ENCODE assay signal across 8 mouse cellular contexts in the genomic region with DNA sequence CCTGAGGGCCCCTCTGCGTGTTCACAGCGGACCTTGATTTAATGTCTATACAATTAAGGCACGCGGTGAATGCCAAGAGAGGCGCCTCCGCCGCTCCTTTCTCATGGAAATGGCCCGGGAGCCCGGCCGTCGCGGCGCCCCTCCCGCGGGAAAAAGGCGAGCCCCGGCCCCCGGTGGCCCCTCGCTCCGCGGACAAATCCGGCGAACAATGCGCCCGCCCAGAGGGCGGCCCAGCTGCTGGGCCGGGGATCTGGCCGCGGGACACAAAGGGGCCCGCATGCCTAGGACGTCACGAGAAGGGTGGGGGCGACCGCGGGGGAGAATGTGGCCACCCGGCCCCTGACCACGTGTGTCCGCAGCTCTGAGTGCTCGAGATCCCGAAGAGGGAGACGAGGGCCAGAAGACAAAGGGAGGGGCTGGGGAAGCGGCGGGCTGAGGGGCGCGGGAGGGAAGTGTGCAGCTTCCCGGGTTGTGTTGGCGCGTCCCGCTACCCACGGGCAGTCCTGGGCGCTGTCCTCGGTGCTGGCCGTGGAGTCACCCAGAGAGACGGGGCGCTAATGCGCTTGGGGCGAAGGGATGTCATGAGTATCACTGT. TPM values are rescaled to one million over a fixed set of nuclear protein-coding genes. Genes with fewer than 3 reads are reported as not detected.
DNase-seq lines count a peak whose midpoint lies in the region; ATAC-seq and TF ChIP-seq lines count a peak whose summit lies in the region.

No protein-coding gene starts in this region.

- peak; percentile 82 for DNase-seq in lung, embryonic 14.5 days
- DNase-seq in lung, adult 2 months, result no peak
- peak; percentile 79 to 84 for DNase-seq in cerebellum, postnatal 10 days
- peak; percentile 60 for DNase-seq in kidney, postnatal 14 days
- DNase-seq in liver, embryonic 14.5 days (ENCODE audit: low read depth in 3 of 3, low spot score in 3 of 3), result no peak

- no peak for TF ChIP-seq EP300 in liver, embryonic 14.5 days (IDR thresholded peaks at IDR 0.05; ENCODE audit: low read depth)

- H3K4me1 ChIP-seq in lung, embryonic 14.5 days (ENCODE audit: insufficient read depth), result 0 out of 2 replicates have a peak, but pooled peaks cover 7% of the 10 kb centered on the region
- no peaks in the 10 kb centered on the region for H3K4me1 ChIP-seq in lung, adult 2 months (ENCODE audit: control insufficient read depth, insufficient read depth, low read length)
- H3K4me1 ChIP-seq in heart, embryonic 13.5 days, result peaks cover 37% of the 10 kb centered on the region
- H3K4me1 ChIP-seq in liver, embryonic 14.5 days (replicated peaks; ENCODE audit: control insufficient read depth in 2 of 2, insufficient read depth in 2 of 2, low read length in 1 of 2), result no peaks in the 10 kb centered on the region
- H3K4me1 ChIP-seq in neural tube, embryonic 14.5 days (ENCODE audit: control insufficient read depth, insufficient read depth, low read length), result peaks cover 55% of the 10 kb centered on the region

- no peaks in the 10 kb centered on the region for H3K36me3 ChIP-seq in lung, embryonic 14.5 days (ENCODE audit: insufficient read depth)
- no peaks in the 10 kb centered on the region for H3K36me3 ChIP-seq in heart, embryonic 13.5 days
- H3K36me3 ChIP-seq in liver, embryonic 14.5 days (replicated peaks; ENCODE audit: control insufficient read depth, insufficient read depth, low read depth), result no peaks in the 10 kb centered on the region
- 0 out of 2 replicates have a peak, but pooled peaks cover 4% of the 10 kb centered on the region for H3K36me3 ChIP-seq in neural tube, embryonic 14.5 days (ENCODE audit: control insufficient read depth, insufficient read depth, low read length)

- TF ChIP-seq CTCF in lung, embryonic 14.5 days (IDR thresholded peaks at IDR 0.05; ENCODE audit: low read depth), result no peak
- no peak for TF ChIP-seq CTCF in lung, adult 2 months (IDR thresholded peaks at IDR 0.05; ENCODE audit: insufficient read depth, low read length)
- no peak for TF ChIP-seq CTCF in liver, embryonic 14.5 days (IDR thresholded peaks at IDR 0.05; ENCODE audit: low read depth)

- peaks cover 69% of the 10 kb centered on the region for H3K27me3 ChIP-seq in lung, embryonic 14.5 days (ENCODE audit: insufficient read depth, low read length)
- peaks cover 100% of the 10 kb centered on the region for H3K27me3 ChIP-seq in heart, embryonic 13.5 days (replicated peaks)
- peaks cover 74% of the 10 kb centered on the region for H3K27me3 ChIP-seq in liver, embryonic 14.5 days (ENCODE audit: control insufficient read depth, insufficient read depth, low read length)
- H3K27me3 ChIP-seq in neural tube, embryonic 14.5 days (ENCODE audit: control insufficient read depth, insufficient read depth, low read length), result no peaks in the 10 kb centered on the region; the same call in 1 of the 2 replicates

- no peak overlapping the region; the same call in 1 of the 2 replicates for H3K9ac ChIP-seq in lung, embryonic 14.5 days
- peak overlapping the region; percentile 14; the same call in 1 of the 2 replicates for H3K9ac ChIP-seq in heart, embryonic 13.5 days
- no peak overlapping the region for H3K9ac ChIP-seq in liver, embryonic 14.5 days (replicated peaks)
- peak overlapping the region; percentile 98 for H3K9ac ChIP-seq in neural tube, embryonic 14.5 days (replicated peaks; ENCODE audit: low read depth, low read length)

- peak overlapping the region; percentile 40 for H3K4me3 ChIP-seq in lung, embryonic 14.5 days (ENCODE audit: low read depth, low read length)
- no peak overlapping the region for H3K4me3 ChIP-seq in lung, adult 2 months (replicated peaks; ENCODE audit: extremely low read depth, low read depth, low read length)
- peak overlapping the region; percentile 58 for H3K4me3 ChIP-seq in heart, embryonic 13.5 days
- H3K4me3 ChIP-seq in liver, embryonic 14.5 days (ENCODE audit: insufficient read depth in 1 of 2, low read depth in 2 of 2, low read length in 2 of 2), result no peak overlapping the region
- peak overlapping the region; percentile 79 for H3K4me3 ChIP-seq in neural tube, embryonic 14.5 days (ENCODE audit: low read depth, low read length)

- under 1% methylated on average over 57 of the region's 57 CpGs for WGBS in lung, embryonic 14.5 days
- WGBS in lung, adult 2 months, result under 1% methylated on average over 56 of the region's 57 CpGs
- WGBS in heart, embryonic 13.5 days, result under 1% methylated on average over 57 of the region's 57 CpGs
- under 1% methylated on average over 56 of the region's 57 CpGs for WGBS in liver, embryonic 14.5 days (ENCODE audit: insufficient replicate concordance)
- under 1% methylated on average over 57 of the region's 57 CpGs for WGBS in neural tube, embryonic 14.5 days

- no peak for TF ChIP-seq POLR2A in lung, adult 2 months (IDR thresholded peaks at IDR 0.05; ENCODE audit: borderline replicate concordance, extremely low read depth, low read depth, low read length)

- H3K4me2 ChIP-seq in lung, embryonic 14.5 days, result peak overlapping the region; percentile 73
- H3K4me2 ChIP-seq in heart, embryonic 13.5 days, result peak overlapping the region; percentile 89
- peak overlapping the region; percentile 8; the same call in 1 of the 2 replicates for H3K4me2 ChIP-seq in liver, embryonic 14.5 days (ENCODE audit: low read depth)
- peak overlapping the region; percentile 51 for H3K4me2 ChIP-seq in neural tube, embryonic 14.5 days (ENCODE audit: low read depth, low read length)

- ATAC-seq in lung, embryonic 14.5 days (ENCODE audit: insufficient read depth), result peak; percentile 59
- no peak for ATAC-seq in heart, embryonic 13.5 days (ENCODE audit: extremely low read depth, insufficient number of reproducible peaks, low FRiP score, low TSS enrichment)
- ATAC-seq in liver, embryonic 14.5 days (ENCODE audit: insufficient read depth), result no peak
- ATAC-seq in neural tube, embryonic 14.5 days (ENCODE audit: low read depth), result peak; percentile 15
- ATAC-seq in erythroid progenitor cell, adult 5-6 weeks (replicated peaks; ENCODE audit: low FRiP score, poor library complexity, severe bottlenecking), result no peak

- no peaks in the 10 kb centered on the region for H3K9me3 ChIP-seq in lung, embryonic 14.5 days (ENCODE audit: low read depth, low read length)
- H3K9me3 ChIP-seq in heart, embryonic 13.5 days, result no peaks in the 10 kb centered on the region
- no peaks in the 10 kb centered on the region for H3K9me3 ChIP-seq in liver, embryonic 14.5 days (ENCODE audit: control insufficient read depth, low read length)
- H3K9me3 ChIP-seq in neural tube, embryonic 14.5 days (ENCODE audit: control insufficient read depth, low read length), result no peaks in the 10 kb centered on the region

- no peak overlapping the region for H3K27ac ChIP-seq in lung, embryonic 14.5 days (ENCODE audit: low read depth)
- no peak overlapping the region for H3K27ac ChIP-seq in heart, embryonic 13.5 days (replicated peaks)
- no peak overlapping the region for H3K27ac ChIP-seq in liver, embryonic 14.5 days
- peak overlapping the region; percentile 99 for H3K27ac ChIP-seq in neural tube, embryonic 14.5 days (ENCODE audit: low read depth, low read length)

RNA-seq across cellular contexts. Expression of gene Ythdf1, which starts 26.6 kb away (rescaled TPM):
- 69.2 and 70.1 TPM in 2 replicates for polyA plus RNA-seq in lung, embryonic 14.5 days (2014; fragmentation: Nextera tagmentation; extraction: Ambion mirVana)
- 28.2 and 42.9 TPM in 2 replicates for polyA plus RNA-seq in lung, adult 2 months (2012; rRNA removed)
- 31.8 and 34.0 TPM in 2 replicates for polyA plus RNA-seq in heart, embryonic 13.5 days (2015; fragmentation: Nextera tagmentation; extraction: Ambion mirVana)
- 13.3 and 18.5 TPM in 2 replicates for polyA plus RNA-seq in liver, embryonic 14.5 days (2012; rRNA removed)
- polyA plus RNA-seq in liver, embryonic 14.5 days (2014; fragmentation: Nextera tagmentation; extraction: Ambion mirVana), result 22.7 and 23.2 TPM in 2 replicates
- 49.2 and 61.0 TPM in 2 replicates for polyA plus RNA-seq in neural tube, embryonic 14.5 days (2014; fragmentation: Nextera tagmentation; extraction: Ambion mirVana)
- 28.1 and 35.0 TPM in 2 replicates for total RNA-seq in erythroid progenitor cell, adult 5-6 weeks (2015; ENCODE audit: low replicate concordance)
- total RNA-seq in erythroid progenitor cell, adult 5-6 weeks (2017; ENCODE audit: low replicate concordance), result 12.1 and 37.7 TPM in 2 replicates

RNA-seq across cellular contexts. Expression of gene Birc7, which starts 34.7 kb away (rescaled TPM):
- 0.20 and 0.51 TPM in 2 replicates for polyA plus RNA-seq in lung, embryonic 14.5 days (2014; fragmentation: Nextera tagmentation; extraction: Ambion mirVana)
- not detected in 2 replicates for polyA plus RNA-seq in lung, adult 2 months (2012; rRNA removed)
- polyA plus RNA-seq in heart, embryonic 13.5 days (2015; fragmentation: Nextera tagmentation; extraction: Ambion mirVana), result 0.44 and 0.47 TPM in 2 replicates
- polyA plus RNA-seq in liver, embryonic 14.5 days (2012; rRNA removed), result not detected in 2 replicates
- polyA plus RNA-seq in liver, embryonic 14.5 days (2014; fragmentation: Nextera tagmentation; extraction: Ambion mirVana), result not detected in 2 replicates
- 0.15 and 0.31 TPM in 2 replicates for polyA plus RNA-seq in neural tube, embryonic 14.5 days (2014; fragmentation: Nextera tagmentation; extraction: Ambion mirVana)
- total RNA-seq in erythroid progenitor cell, adult 5-6 weeks (2015; ENCODE audit: low replicate concordance), result not detected in 2 replicates
- not detected in 2 replicates for total RNA-seq in erythroid progenitor cell, adult 5-6 weeks (2017; ENCODE audit: low replicate concordance)

Comparison
In these comparisons a context has a peak if more than half of its experiments do, and no peak if none do; other contexts are left out.
1. DNase-seq: peak in lung, embryonic 14.5 days (single experiment), cerebellum, postnatal 10 days (2 of 2) and kidney, postnatal 14 days (single experiment); none in lung, adult 2 months (single experiment) and liver, embryonic 14.5 days (0 of 3).
2. H3K4me3 ChIP-seq: peak in lung, embryonic 14.5 days (single experiment), heart, embryonic 13.5 days (single experiment) and neural tube, embryonic 14.5 days (single experiment); none in lung, adult 2 months (single experiment) and liver, embryonic 14.5 days (0 of 2).
3. ATAC-seq: peak in lung, embryonic 14.5 days (single experiment) and neural tube, embryonic 14.5 days (single experiment); none in heart, embryonic 13.5 days (single experiment), liver, embryonic 14.5 days (single experiment) and erythroid progenitor cell, adult 5-6 weeks (single experiment).
4. H3K4me2 ChIP-seq: peak in every context shown above with its lines; median percentile 89 in heart, embryonic 13.5 days; 73 in lung, embryonic 14.5 days; 51 in neural tube, embryonic 14.5 days; 8 in liver, embryonic 14.5 days.
5. H3K9ac ChIP-seq: peak in heart, embryonic 13.5 days (single experiment) and neural tube, embryonic 14.5 days (single experiment); none in lung, embryonic 14.5 days (single experiment) and liver, embryonic 14.5 days (single experiment).